Mouse (Mus musculus): ENCODE measurements around the gene Foxred1. TPM values are rescaled to one million over a fixed set of nuclear protein-coding genes. Genes with fewer than 3 reads are reported as not detected.

Foxred1 gene
- polyA plus RNA-seq, 1 experiment from 2014 or later = 36.8 TPM

DNA sequence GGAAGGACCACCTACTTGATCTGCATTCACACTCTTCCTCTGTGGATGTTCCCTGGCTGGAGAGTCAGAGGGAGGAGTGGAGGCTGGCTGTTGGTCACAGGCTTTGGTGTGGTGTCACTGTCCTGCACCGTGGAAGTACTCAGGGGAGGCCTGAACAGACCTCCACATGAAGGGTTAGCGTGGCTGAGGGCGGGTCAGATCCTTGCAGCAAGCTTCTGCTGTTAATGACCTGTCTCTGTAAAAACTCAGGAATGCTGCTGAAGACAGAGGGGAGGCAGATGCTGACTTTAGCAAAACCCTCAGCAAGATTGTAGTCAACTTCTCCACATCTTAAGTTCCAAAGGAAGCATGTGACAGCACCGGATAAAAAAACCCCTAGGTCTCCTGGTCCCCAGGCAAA lies 54.0 kb downstream of the Foxred1 start:
- TF ChIP-seq CTCF (IDR thresholded peaks at IDR 0.05; ENCODE audit: low read depth) = no peak
- H3K9ac ChIP-seq (ENCODE audit: low read depth, low read length) = no peak overlapping the region
- no peaks in the 10 kb centered on the region for H3K4me1 ChIP-seq (replicated peaks; ENCODE audit: insufficient read depth, low read length)
- DNase-seq (ENCODE audit: low spot score) = no peak
- H3K9me3 ChIP-seq (replicated peaks; ENCODE audit: low read length) = no peaks in the 10 kb centered on the region
- ATAC-seq (replicated peaks; ENCODE audit: low FRiP score, low read depth) = no peak
- no peaks in the 10 kb centered on the region for H3K36me3 ChIP-seq (ENCODE audit: insufficient read depth, low read length)
- 61% methylated on average over 4 of the region's 4 CpGs for WGBS
- H3K4me3 ChIP-seq (replicated peaks; ENCODE audit: low read depth, low read length) = no peak overlapping the region
- H3K27me3 ChIP-seq (ENCODE audit: insufficient read depth, low read length) = no peaks in the 10 kb centered on the region
- H3K27ac ChIP-seq = 0 out of 2 replicates have a peak overlapping the region, but pooled peaks have one; percentile 6
- no peak overlapping the region for H3K4me2 ChIP-seq (ENCODE audit: low read length)

DNA sequence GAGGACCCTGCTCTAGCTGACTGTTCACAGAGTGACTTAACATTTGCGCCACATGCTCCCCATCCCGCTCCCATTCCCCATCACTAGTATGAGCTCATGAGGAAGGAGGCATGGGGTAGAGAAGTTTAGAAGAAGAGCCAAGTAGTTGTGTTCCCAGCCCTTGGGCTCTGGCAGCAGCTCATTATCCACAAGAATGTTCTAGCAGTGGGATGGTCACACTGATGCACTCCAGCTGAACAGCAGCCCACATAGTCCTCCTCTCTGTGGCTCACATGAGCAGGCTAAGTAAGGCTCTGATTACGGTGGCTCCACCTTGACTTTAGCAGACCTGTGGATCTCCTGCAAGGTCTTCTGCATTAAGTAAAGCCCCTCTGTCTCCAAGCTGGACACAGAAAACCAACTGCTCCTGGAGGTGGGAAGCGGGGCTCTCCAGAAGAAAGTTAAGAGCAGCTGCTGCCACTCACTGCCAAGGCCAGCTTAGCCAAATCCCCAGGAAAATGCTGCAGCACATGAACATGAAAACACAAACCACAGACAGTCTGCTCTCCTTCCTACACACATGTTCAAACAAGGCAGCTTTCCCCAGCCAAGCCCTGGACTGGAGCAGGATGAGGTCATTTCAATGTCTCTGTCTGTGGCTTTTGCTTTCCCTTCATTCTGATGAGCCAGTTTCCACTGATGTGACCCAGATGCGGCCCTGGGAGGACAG lies 54.7 kb downstream of the Foxred1 start:
- DNase-seq (ENCODE audit: low spot score) (no peak), ATAC-seq (replicated peaks; ENCODE audit: low FRiP score, low read depth) (no peak)
- H3K4me1 ChIP-seq (replicated peaks; ENCODE audit: insufficient read depth, low read length) = no peaks in the 10 kb centered on the region
- H3K9me3 ChIP-seq (replicated peaks; ENCODE audit: low read length) = no peaks in the 10 kb centered on the region
- 87% methylated on average over 5 of the region's 5 CpGs for WGBS
- H3K4me3 ChIP-seq (replicated peaks; ENCODE audit: low read depth, low read length) = no peak overlapping the region
- H3K4me2 ChIP-seq (ENCODE audit: low read length) = no peak overlapping the region
- H3K36me3 ChIP-seq (ENCODE audit: insufficient read depth, low read length) = no peaks in the 10 kb centered on the region
- 0 out of 2 replicates have a peak overlapping the region, but pooled peaks have one; percentile 6 for H3K27ac ChIP-seq
- no peaks in the 10 kb centered on the region for H3K27me3 ChIP-seq (ENCODE audit: insufficient read depth, low read length)
- no peak overlapping the region for H3K9ac ChIP-seq (ENCODE audit: low read depth, low read length)
- no peak for TF ChIP-seq CTCF (IDR thresholded peaks at IDR 0.05; ENCODE audit: low read depth)

Other genes starting within 250 kb of the Foxred1 start
- gene St3gal4, start 91.8 kb downstream of the Foxred1 start, polyA plus RNA-seq (2015; fragmentation: Nextera tagmentation; extraction: Ambion mirVana) = 11.7 and 13.1 TPM in 2 replicates
- gene Dcps, start 35.0 kb downstream of the Foxred1 start, polyA plus RNA-seq (2015; fragmentation: Nextera tagmentation; extraction: Ambion mirVana) = 64.6 and 66.7 TPM in 2 replicates
- gene Srpr, start 10.9 kb downstream of the Foxred1 start, polyA plus RNA-seq (2015; fragmentation: Nextera tagmentation; extraction: Ambion mirVana) = 130 and 139 TPM in 2 replicates
- gene Tirap, start 10.8 kb downstream of the Foxred1 start, polyA plus RNA-seq (2015; fragmentation: Nextera tagmentation; extraction: Ambion mirVana) = 7.4 and 10.2 TPM in 2 replicates
- 32.2 and 34.2 TPM in 2 replicates for gene Fam118b, start 56.8 kb upstream of the Foxred1 start, polyA plus RNA-seq (2015; fragmentation: Nextera tagmentation; extraction: Ambion mirVana)
- 26.5 and 29.6 TPM in 2 replicates for gene Rpusd4, start 56.8 kb upstream of the Foxred1 start, polyA plus RNA-seq (2015; fragmentation: Nextera tagmentation; extraction: Ambion mirVana)
- gene Cdon, start 210.1 kb upstream of the Foxred1 start, polyA plus RNA-seq (2015; fragmentation: Nextera tagmentation; extraction: Ambion mirVana) = 1.9 and 2.2 TPM in 2 replicates